Mouse (Mus musculus) myocyte (in vitro differentiated cells): ENCODE data around the gene Rps3. TPM values are rescaled to one million over a fixed set of nuclear protein-coding genes. Genes with fewer than 3 reads are reported as not detected.

Experiments used
- H3K27me3 ChIP-seq: one replicate; pipeline ENCODE4 v1.6.1; 2011; ENCODE audit not compliant: control insufficient read depth, insufficient read depth, insufficient read length
- H3K36me3 ChIP-seq: one replicate; pipeline ENCODE4 v1.6.1; 2011; ENCODE audit not compliant: control insufficient read depth, insufficient read depth
- H3K4me2 ChIP-seq: one replicate; pipeline ENCODE4 v1.6.1; 2011; ENCODE audit warnings: low read depth, control low read depth
- H3K4me3 ChIP-seq: one replicate; pipeline ENCODE4 v1.5.1; 2011; ENCODE audit warnings: mild to moderate bottlenecking, control low read depth, moderate library complexity
- H3K79me2 ChIP-seq: one replicate; pipeline ENCODE4 v1.6.1; 2011; ENCODE audit not compliant: control insufficient read depth, insufficient read depth
- H3ac ChIP-seq: one replicate; pipeline ENCODE4 v1.6.1; 2011; ENCODE audit not compliant: control insufficient read depth, insufficient read length
- CEBPB ChIP-seq: IDR thresholded peaks from 2 replicates; pipeline ENCODE4 v1.6.1; 2011; ENCODE audit warnings: mild to moderate bottlenecking, moderate library complexity; ENCODE audit not compliant: poor library complexity, insufficient read depth, severe bottlenecking
- E2F4 ChIP-seq: IDR thresholded peaks from one replicate; pipeline ENCODE4 v1.6.1; 2011; ENCODE audit warnings: mild to moderate bottlenecking, control low read depth, moderate library complexity; ENCODE audit not compliant: insufficient read depth
- MAX ChIP-seq: IDR thresholded peaks from one replicate; pipeline ENCODE4 v1.6.1; 2011; ENCODE audit warnings: low read depth, mild to moderate bottlenecking, control low read depth
- MYOD1 ChIP-seq, 3 experiments: IDR thresholded peaks; one replicate each; pipeline ENCODE4 v1.6.1; 2011; ENCODE audit warnings: control low read depth in 2 of 3, low read depth in 2 of 3, mild to moderate bottlenecking in 2 of 3, moderate library complexity in 1 of 3; ENCODE audit not compliant: insufficient read length in 2 of 3, control insufficient read depth in 1 of 3
- MYOG ChIP-seq, 3 experiments: IDR thresholded peaks; one replicate each; pipeline ENCODE4 v1.6.1; 2011; ENCODE audit warnings: control low read depth in 2 of 3, low read depth in 2 of 3, mild to moderate bottlenecking in 2 of 3; ENCODE audit not compliant: insufficient read length in 2 of 3, control insufficient read depth in 1 of 3, insufficient read depth in 1 of 3
- POLR2A ChIP-seq: IDR thresholded peaks from one replicate; pipeline ENCODE4 v1.6.1; 2011; ENCODE audit warnings: low read depth, mild to moderate bottlenecking, control low read depth, moderate library complexity; ENCODE audit not compliant: insufficient read length
- POLR2AphosphoS2 ChIP-seq: IDR thresholded peaks from one replicate; pipeline ENCODE4 v1.6.1; 2011; ENCODE audit warnings: low read depth, control low read depth; ENCODE audit not compliant: insufficient read length
- REST ChIP-seq: IDR thresholded peaks from one replicate; pipeline ENCODE4 v1.6.1; 2011; ENCODE audit warnings: mild to moderate bottlenecking, control low read depth, moderate library complexity; ENCODE audit not compliant: insufficient read depth, insufficient read length
- SRF ChIP-seq: IDR thresholded peaks from one replicate; pipeline ENCODE4 v1.6.1; 2011; ENCODE audit warnings: low read depth; ENCODE audit not compliant: control insufficient read depth, insufficient read length
- TCF12 ChIP-seq: IDR thresholded peaks from one replicate; pipeline ENCODE4 v1.6.1; 2011; ENCODE audit warnings: mild to moderate bottlenecking, control low read depth; ENCODE audit not compliant: poor library complexity, insufficient read depth, severe bottlenecking
- TCF3 ChIP-seq: IDR thresholded peaks from one replicate; pipeline ENCODE4 v1.6.1; 2011; ENCODE audit warnings: low read depth, control low read depth; ENCODE audit not compliant: insufficient read length
- USF1 ChIP-seq: IDR thresholded peaks from one replicate; pipeline ENCODE4 v1.6.1; 2011; ENCODE audit warnings: low read depth, mild to moderate bottlenecking, control low read depth, moderate library complexity
- polyA plus RNA-seq: library from polyadenylated mRNA; unstranded; fragments of >200 nt; fragmentation: generic; extraction: Trizol; gene quantifications from one replicate; pipeline ENCODE4 v1.2.1, GENCODE M21; 2012; ENCODE audit warnings: missing spikeins

Gene Rps3
- polyA plus RNA-seq, 1 experiment = 2,049 TPM

DNA sequence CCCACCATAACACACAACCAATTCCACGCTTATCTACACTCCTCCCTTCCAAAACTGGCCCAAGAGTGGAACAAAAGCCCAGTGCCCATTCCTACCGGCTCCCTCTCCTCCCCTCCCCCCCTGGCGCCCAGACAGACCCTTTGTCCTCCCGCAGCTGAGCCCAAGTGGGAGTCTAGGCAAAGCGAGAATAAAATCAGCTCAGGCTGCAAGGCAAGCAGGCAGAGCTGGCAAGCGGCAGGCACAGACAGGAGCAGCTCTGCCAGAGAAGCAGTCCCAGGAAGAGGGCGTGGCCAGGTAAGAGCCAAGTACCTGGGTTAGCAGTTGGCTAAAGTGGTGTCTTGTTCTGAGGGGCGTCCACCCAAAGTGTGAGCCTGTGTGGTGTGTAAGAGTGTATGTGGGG is 17.7 kb downstream of the Rps3 start, which contains the start of gene Klhl35:
Gene Klhl35, plus strand, starts transcription at position 194 of the 400 bp plus-strand sequence.
- peaks cover 9% of the 10 kb centered on the region for H3K27me3 ChIP-seq

DNA sequence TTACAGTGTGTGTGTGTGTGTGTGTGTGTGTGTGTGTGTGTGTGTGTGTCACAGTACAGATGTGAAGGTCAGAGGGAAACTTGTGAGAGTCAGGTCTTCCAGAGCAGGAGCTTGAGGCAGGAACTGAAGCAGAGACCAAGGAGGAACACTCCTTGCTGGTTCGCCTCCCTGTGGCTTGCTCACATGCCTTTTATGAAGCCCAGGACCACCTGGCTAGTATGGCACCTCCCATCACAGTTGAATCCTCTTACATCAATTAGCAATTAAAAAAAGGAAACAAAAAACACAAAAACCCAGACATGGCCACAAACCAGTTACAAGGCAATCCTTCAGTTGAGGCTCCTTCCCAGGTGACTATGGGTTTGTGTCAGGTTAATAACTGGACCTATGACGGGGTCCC is 20.4 kb downstream of the Rps3 start:
- Histone ChIP-seq H3K27me3 (peaks cover 9% of the 10 kb centered on the region), H3ac (no peak overlapping the region), H3K4me2 (no peak overlapping the region), H3K36me3 (no peaks in the 10 kb centered on the region), H3K4me3 (no peak overlapping the region), H3K79me2 (no peaks in the 10 kb centered on the region)
- TF ChIP-seq E2F4 (no peak), REST (no peak), CEBPB (no peak), USF1 (no peak), TCF3 (no peak), MYOD1 (IDR thresholded peaks at IDR 0.05; ENCODE audit: control insufficient read depth in 1 of 3, insufficient read length in 2 of 3, low read depth in 2 of 3) (no peak), MAX (no peak), POLR2A (no peak), MYOG (IDR thresholded peaks at IDR 0.05; ENCODE audit: control insufficient read depth in 1 of 3, insufficient read depth in 1 of 3, insufficient read length in 2 of 3, low read depth in 2 of 3) (no peak), TCF12 (no peak), SRF (no peak), POLR2AphosphoS2 (no peak)

More for the DNA sequence above, 17.7 kb downstream of the Rps3 start, which contains the start of gene Klhl35:
- no peak within 1 kb of the TSS for H3K4me3 ChIP-seq
- H3K79me2 ChIP-seq = no peaks in the 10 kb centered on the region
- H3K36me3 ChIP-seq = no peaks in the 10 kb centered on the region
- no peak within 1 kb of the TSS for H3K4me2 ChIP-seq
- no peak within 1 kb of the TSS for H3ac ChIP-seq
- no peak for TF ChIP-seq E2F4
- no peak for TF ChIP-seq SRF
- no peak for TF ChIP-seq TCF12
- TF ChIP-seq MYOD1 (IDR thresholded peaks at IDR 0.05; ENCODE audit: control insufficient read depth in 1 of 3, insufficient read length in 2 of 3, low read depth in 2 of 3) = no peak
- no peak for TF ChIP-seq TCF3
- no peak for TF ChIP-seq POLR2A
- no peak for TF ChIP-seq MAX
- no peak for TF ChIP-seq POLR2AphosphoS2
- TF ChIP-seq CEBPB = no peak
- TF ChIP-seq REST = no peak
- TF ChIP-seq MYOG (IDR thresholded peaks at IDR 0.05; ENCODE audit: control insufficient read depth in 1 of 3, insufficient read depth in 1 of 3, insufficient read length in 2 of 3, low read depth in 2 of 3) = no peak
- TF ChIP-seq USF1 = no peak

DNA sequence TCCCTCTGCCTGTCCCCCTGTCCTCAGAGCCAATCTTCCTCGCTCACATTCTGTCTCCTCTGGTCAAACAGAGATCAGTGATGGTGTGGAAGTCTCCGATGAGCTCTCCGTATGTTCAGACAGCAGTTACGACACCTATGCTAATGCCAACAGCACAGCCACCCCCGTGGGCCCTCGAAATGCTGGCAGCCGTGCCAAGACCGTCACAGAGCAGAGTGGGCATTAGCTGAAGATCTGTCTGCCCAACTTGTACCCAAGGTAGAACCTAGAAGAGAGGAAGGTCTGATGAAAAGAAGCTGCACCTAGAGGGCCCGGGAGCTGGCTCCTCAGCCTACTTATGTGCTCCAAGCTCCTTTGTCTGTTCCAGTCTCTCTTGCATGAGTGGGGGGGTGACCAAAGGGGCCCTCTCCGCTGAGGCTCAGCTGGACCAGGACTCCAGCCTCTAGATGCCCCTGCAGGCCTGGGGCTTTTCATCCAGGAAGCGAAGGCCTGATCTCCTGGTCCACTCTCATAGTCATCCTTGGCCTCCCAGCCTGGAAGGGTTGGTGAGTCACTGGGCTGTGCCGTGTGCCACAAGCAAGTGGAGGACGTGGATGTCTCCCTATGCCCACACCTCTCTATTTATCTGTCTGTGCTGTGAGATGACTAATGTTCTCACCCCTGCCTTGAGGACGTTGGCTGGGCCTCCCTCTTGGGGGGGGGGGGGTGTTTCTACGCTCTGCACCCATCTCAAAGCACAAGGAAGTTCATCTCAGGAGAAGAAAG is 23.5 kb downstream of the Rps3 start:
- Histone ChIP-seq H3ac (no peak overlapping the region), H3K4me2 (no peak overlapping the region), H3K27me3 (peaks cover 3% of the 10 kb centered on the region), H3K79me2 (no peaks in the 10 kb centered on the region), H3K4me3 (no peak overlapping the region), H3K36me3 (no peaks in the 10 kb centered on the region)
- no peak for TF ChIP-seq POLR2A
- no peak for TF ChIP-seq TCF3
- no peak for TF ChIP-seq REST
- no peak for TF ChIP-seq CEBPB

DNA sequence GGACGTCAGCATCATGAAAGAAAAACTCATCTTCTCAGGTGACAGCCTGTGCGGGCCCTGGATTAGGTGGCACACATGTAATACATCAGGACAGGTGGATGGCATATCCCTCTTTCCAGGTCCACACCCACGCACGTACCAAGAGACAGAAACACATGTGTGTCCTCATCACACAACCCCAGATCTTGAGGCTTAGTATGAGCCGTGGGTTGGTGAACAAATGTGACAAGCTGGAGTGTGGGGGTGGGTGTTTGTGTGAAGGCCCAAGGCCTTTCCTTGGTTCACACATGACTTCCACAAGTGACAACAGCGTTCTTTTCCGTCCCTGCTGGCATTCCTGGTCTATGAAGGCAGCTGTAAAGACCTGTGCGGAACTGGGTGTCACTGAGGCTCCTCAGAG is 24.7 kb downstream of the Rps3 start:
- Histone ChIP-seq H3K27me3 (no peaks in the 10 kb centered on the region), H3K4me3 (no peak overlapping the region), H3K79me2 (no peaks in the 10 kb centered on the region), H3ac (no peak overlapping the region), H3K36me3 (no peaks in the 10 kb centered on the region), H3K4me2 (no peak overlapping the region)
- TF ChIP-seq SRF = no peak
- TF ChIP-seq CEBPB = no peak
- no peak for TF ChIP-seq POLR2AphosphoS2

DNA sequence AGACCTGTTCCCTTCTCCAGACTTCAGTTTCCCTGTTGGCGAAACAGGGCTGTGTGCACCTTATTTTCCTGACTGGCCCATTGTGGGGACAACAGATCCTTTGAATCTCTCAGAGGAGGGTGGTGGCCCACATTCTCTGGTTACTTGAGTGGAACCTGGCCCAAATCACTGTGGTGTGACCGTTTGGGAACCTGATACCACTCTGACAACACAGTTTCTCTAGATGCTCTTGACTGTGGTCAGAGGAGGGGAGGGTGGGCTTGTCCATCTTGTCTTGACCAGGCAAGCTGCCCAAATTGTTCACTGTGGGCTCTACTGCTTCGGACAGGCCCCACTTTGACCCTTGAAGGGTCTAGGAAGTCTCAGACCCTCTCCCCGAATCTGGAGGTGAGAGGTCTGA is 29.5 kb downstream of the Rps3 start:
- Histone ChIP-seq H3K79me2 (no peaks in the 10 kb centered on the region), H3K27me3 (no peaks in the 10 kb centered on the region), H3K4me2 (no peak overlapping the region), H3K4me3 (no peak overlapping the region), H3K36me3 (no peaks in the 10 kb centered on the region), H3ac (no peak overlapping the region)
- TF ChIP-seq TCF12 = no peak
- no peak for TF ChIP-seq TCF3
- no peak for TF ChIP-seq POLR2A
- TF ChIP-seq USF1 = no peak
- no peak for TF ChIP-seq MAX
- no peak for TF ChIP-seq SRF
- no peak for TF ChIP-seq CEBPB
